Mouse (Mus musculus) myocyte (in vitro differentiated cells): ENCODE data around the gene Bcr. TPM values are rescaled to one million over a fixed set of nuclear protein-coding genes. Genes with fewer than 3 reads are reported as not detected.
A peak's percentile ranks its signal among the peaks of the same experiment; 100 is the strongest.

ENCODE experiments used
- H3K27me3 ChIP-seq: one replicate; pipeline ENCODE4 v1.6.1; 2011; ENCODE audit not compliant: control insufficient read depth, insufficient read depth, insufficient read length
- H3K36me3 ChIP-seq: one replicate; pipeline ENCODE4 v1.6.1; 2011; ENCODE audit not compliant: control insufficient read depth, insufficient read depth
- H3K4me2 ChIP-seq: one replicate; pipeline ENCODE4 v1.6.1; 2011; ENCODE audit warnings: low read depth, control low read depth
- H3K4me3 ChIP-seq: one replicate; pipeline ENCODE4 v1.5.1; 2011; ENCODE audit warnings: mild to moderate bottlenecking, control low read depth, moderate library complexity
- H3K79me2 ChIP-seq: one replicate; pipeline ENCODE4 v1.6.1; 2011; ENCODE audit not compliant: control insufficient read depth, insufficient read depth
- H3ac ChIP-seq: one replicate; pipeline ENCODE4 v1.6.1; 2011; ENCODE audit not compliant: control insufficient read depth, insufficient read length
- CEBPB ChIP-seq: IDR thresholded peaks from 2 replicates; pipeline ENCODE4 v1.6.1; 2011; ENCODE audit warnings: mild to moderate bottlenecking, moderate library complexity; ENCODE audit not compliant: poor library complexity, insufficient read depth, severe bottlenecking
- E2F4 ChIP-seq: IDR thresholded peaks from one replicate; pipeline ENCODE4 v1.6.1; 2011; ENCODE audit warnings: mild to moderate bottlenecking, control low read depth, moderate library complexity; ENCODE audit not compliant: insufficient read depth
- MAX ChIP-seq: IDR thresholded peaks from one replicate; pipeline ENCODE4 v1.6.1; 2011; ENCODE audit warnings: low read depth, mild to moderate bottlenecking, control low read depth
- MYOD1 ChIP-seq, 3 experiments: IDR thresholded peaks; one replicate each; pipeline ENCODE4 v1.6.1; 2011; ENCODE audit warnings: control low read depth in 2 of 3, low read depth in 2 of 3, mild to moderate bottlenecking in 2 of 3, moderate library complexity in 1 of 3; ENCODE audit not compliant: insufficient read length in 2 of 3, control insufficient read depth in 1 of 3
- MYOG ChIP-seq, 3 experiments: IDR thresholded peaks; one replicate each; pipeline ENCODE4 v1.6.1; 2011; ENCODE audit warnings: control low read depth in 2 of 3, low read depth in 2 of 3, mild to moderate bottlenecking in 2 of 3; ENCODE audit not compliant: insufficient read length in 2 of 3, control insufficient read depth in 1 of 3, insufficient read depth in 1 of 3
- POLR2A ChIP-seq: IDR thresholded peaks from one replicate; pipeline ENCODE4 v1.6.1; 2011; ENCODE audit warnings: low read depth, mild to moderate bottlenecking, control low read depth, moderate library complexity; ENCODE audit not compliant: insufficient read length
- POLR2AphosphoS2 ChIP-seq: IDR thresholded peaks from one replicate; pipeline ENCODE4 v1.6.1; 2011; ENCODE audit warnings: low read depth, control low read depth; ENCODE audit not compliant: insufficient read length
- REST ChIP-seq: IDR thresholded peaks from one replicate; pipeline ENCODE4 v1.6.1; 2011; ENCODE audit warnings: mild to moderate bottlenecking, control low read depth, moderate library complexity; ENCODE audit not compliant: insufficient read depth, insufficient read length
- SRF ChIP-seq: IDR thresholded peaks from one replicate; pipeline ENCODE4 v1.6.1; 2011; ENCODE audit warnings: low read depth; ENCODE audit not compliant: control insufficient read depth, insufficient read length
- TCF12 ChIP-seq: IDR thresholded peaks from one replicate; pipeline ENCODE4 v1.6.1; 2011; ENCODE audit warnings: mild to moderate bottlenecking, control low read depth; ENCODE audit not compliant: poor library complexity, insufficient read depth, severe bottlenecking
- TCF3 ChIP-seq: IDR thresholded peaks from one replicate; pipeline ENCODE4 v1.6.1; 2011; ENCODE audit warnings: low read depth, control low read depth; ENCODE audit not compliant: insufficient read length
- USF1 ChIP-seq: IDR thresholded peaks from one replicate; pipeline ENCODE4 v1.6.1; 2011; ENCODE audit warnings: low read depth, mild to moderate bottlenecking, control low read depth, moderate library complexity
- polyA plus RNA-seq: library from polyadenylated mRNA; unstranded; fragments of >200 nt; fragmentation: generic; extraction: Trizol; gene quantifications from one replicate; pipeline ENCODE4 v1.2.1, GENCODE M21; 2012; ENCODE audit warnings: missing spikeins

Bcr gene
- polyA plus RNA-seq, 1 experiment = 16.8 TPM

DNA sequence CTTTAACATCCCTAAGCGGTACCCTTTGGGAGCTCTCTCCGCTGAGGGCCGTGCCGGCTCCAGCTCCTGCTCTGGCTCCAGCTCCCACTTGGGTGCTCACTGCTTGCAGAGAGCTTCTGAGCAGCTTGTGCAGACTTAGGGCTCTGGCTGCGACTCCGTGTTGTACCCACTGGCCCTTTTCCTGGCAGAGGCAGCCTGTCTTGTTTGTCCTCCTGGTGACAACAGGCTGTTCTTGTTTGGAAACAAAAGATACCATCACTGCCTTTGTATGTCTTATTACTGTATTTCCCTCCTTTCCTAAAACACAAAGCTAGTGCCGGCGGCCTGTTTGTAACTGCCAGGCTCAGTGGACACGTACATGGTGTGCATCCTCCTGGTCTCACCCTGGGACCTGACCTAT lies 53.2 kb downstream of the Bcr start:
- H3K79me2 ChIP-seq = peaks cover 26% of the 10 kb centered on the region
- H3K4me3 ChIP-seq = no peak overlapping the region
- H3K27me3 ChIP-seq = no peaks in the 10 kb centered on the region
- H3K4me2 ChIP-seq = no peak overlapping the region
- no peaks in the 10 kb centered on the region for H3K36me3 ChIP-seq
- TF ChIP-seq MAX = no peak
- TF ChIP-seq MYOD1 (IDR thresholded peaks at IDR 0.05; ENCODE audit: control insufficient read depth in 1 of 3, insufficient read length in 2 of 3, low read depth in 2 of 3) = no peak
- no peak for TF ChIP-seq REST
- TF ChIP-seq SRF = no peak
- no peak for TF ChIP-seq MYOG (IDR thresholded peaks at IDR 0.05; ENCODE audit: control insufficient read depth in 1 of 3, insufficient read depth in 1 of 3, insufficient read length in 2 of 3, low read depth in 2 of 3)
- TF ChIP-seq TCF3 = no peak
- no peak for TF ChIP-seq POLR2A
- no peak for TF ChIP-seq E2F4
- TF ChIP-seq USF1 = no peak
- TF ChIP-seq POLR2AphosphoS2 = no peak
- TF ChIP-seq TCF12 = no peak
- TF ChIP-seq CEBPB = no peak
- no peak overlapping the region for H3ac ChIP-seq

DNA sequence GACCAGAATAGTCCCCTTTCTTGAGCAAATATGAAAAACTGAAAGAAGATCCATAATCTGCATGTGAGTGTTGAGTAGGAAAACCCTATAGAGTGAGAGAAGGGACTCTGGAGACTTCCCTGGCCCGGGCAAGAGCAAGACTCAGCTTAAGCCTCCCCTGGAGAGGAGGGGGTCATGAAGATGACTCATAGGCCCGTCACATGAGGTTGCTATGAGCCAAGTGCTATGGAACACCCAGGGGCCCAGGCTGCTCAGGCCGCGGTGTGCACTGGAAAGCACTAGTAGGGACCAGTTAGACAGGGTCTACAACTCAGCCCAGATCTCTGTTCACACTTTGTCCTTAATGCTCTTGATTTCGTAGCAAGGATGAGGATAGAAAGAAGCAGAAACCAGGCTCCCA lies 54.8 kb downstream of the Bcr start:
- Histone ChIP-seq H3K79me2 (peaks cover 12% of the 10 kb centered on the region), H3ac (no peak overlapping the region), H3K4me3 (no peak overlapping the region), H3K27me3 (no peaks in the 10 kb centered on the region), H3K4me2 (no peak overlapping the region), H3K36me3 (no peaks in the 10 kb centered on the region)
- TF ChIP-seq MYOG (IDR thresholded peaks at IDR 0.05; ENCODE audit: control insufficient read depth in 1 of 3, insufficient read depth in 1 of 3, insufficient read length in 2 of 3, low read depth in 2 of 3) (no peak), SRF (no peak)

DNA sequence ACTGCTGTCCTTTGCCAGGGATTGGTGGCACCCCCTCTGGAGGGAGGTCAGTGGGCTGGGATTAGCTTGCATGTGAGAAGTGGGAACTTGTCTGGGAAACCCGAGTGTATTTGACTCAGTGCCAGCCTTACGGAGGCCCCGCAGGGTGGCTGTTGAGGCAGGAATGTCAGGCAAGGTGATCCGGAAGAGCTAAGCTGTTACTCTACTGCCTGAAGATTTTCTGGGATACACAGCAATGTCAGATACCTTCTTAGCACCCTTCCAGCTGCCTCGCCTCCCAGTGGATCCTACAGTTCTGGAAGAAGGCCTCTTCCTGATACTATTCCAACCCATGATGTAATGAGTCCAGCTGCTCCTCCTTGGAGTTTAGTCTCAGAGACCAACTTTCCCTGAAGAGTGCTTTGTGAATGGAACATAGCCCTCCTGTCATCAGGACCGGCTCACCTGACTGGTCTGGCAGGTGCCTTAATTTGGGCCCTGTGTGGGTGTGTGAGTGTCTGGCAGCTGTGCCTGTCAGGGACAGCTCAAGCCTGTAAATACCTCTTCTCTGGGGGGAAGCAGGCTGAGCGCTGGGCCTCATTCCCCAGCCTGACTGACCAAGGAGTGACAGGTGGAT lies 56.6 kb downstream of the Bcr start:
- TF ChIP-seq TCF3 (peak; percentile 82), POLR2A (no peak), CEBPB (no peak), POLR2AphosphoS2 (no peak), MAX (no peak), TCF12 (peak; percentile 76), E2F4 (no peak), SRF (no peak), MYOG (IDR thresholded peaks at IDR 0.05; ENCODE audit: control insufficient read depth in 1 of 3, insufficient read depth in 1 of 3, insufficient read length in 2 of 3, low read depth in 2 of 3) (peak; percentile 64 to 98 (median 73)), REST (no peak), USF1 (no peak), MYOD1 (IDR thresholded peaks at IDR 0.05; ENCODE audit: control insufficient read depth in 1 of 3, insufficient read length in 2 of 3, low read depth in 2 of 3) (peak; percentile 86 to 98 (median 86))

DNA sequence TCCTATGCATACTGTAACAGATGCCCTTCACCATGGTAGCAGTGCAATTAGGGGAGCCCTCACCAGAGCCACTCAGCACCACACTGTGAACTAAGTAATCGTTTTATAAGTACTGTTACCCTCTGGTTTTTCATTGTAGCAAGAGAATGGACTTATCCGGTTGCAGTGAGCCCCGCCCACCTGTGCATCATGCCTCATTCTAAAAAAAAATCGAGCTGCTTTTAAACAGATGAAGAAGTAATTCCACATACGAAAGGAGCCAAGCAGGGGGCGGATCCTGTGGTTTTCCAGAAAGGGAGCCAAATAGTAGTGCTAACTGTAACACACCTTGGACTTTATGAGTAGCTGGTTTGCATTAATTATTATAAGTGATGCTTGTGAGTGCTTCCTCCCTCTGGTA lies 58.1 kb downstream of the Bcr start:
- Histone ChIP-seq H3K79me2 (peaks cover 7% of the 10 kb centered on the region), H3K27me3 (no peaks in the 10 kb centered on the region), H3ac (no peak overlapping the region), H3K4me2 (peak overlapping the region; percentile 18), H3K36me3 (no peaks in the 10 kb centered on the region), H3K4me3 (no peak overlapping the region)
- no peak for TF ChIP-seq MAX
- TF ChIP-seq MYOD1 (IDR thresholded peaks at IDR 0.05; ENCODE audit: control insufficient read depth in 1 of 3, insufficient read length in 2 of 3, low read depth in 2 of 3) = no peak
- no peak for TF ChIP-seq TCF3
- TF ChIP-seq TCF12 = no peak
- no peak for TF ChIP-seq MYOG (IDR thresholded peaks at IDR 0.05; ENCODE audit: control insufficient read depth in 1 of 3, insufficient read depth in 1 of 3, insufficient read length in 2 of 3, low read depth in 2 of 3)
- no peak for TF ChIP-seq E2F4
- TF ChIP-seq SRF = no peak
- no peak for TF ChIP-seq CEBPB
- TF ChIP-seq USF1 = no peak
- no peak for TF ChIP-seq REST
- no peak for TF ChIP-seq POLR2A
- TF ChIP-seq POLR2AphosphoS2 = no peak

More for the DNA sequence above, 56.6 kb downstream of the Bcr start:
- no peak overlapping the region for H3K4me3 ChIP-seq
- peaks cover 6% of the 10 kb centered on the region for H3K79me2 ChIP-seq
- peak overlapping the region; percentile 14 for H3K4me2 ChIP-seq
- no peaks in the 10 kb centered on the region for H3K36me3 ChIP-seq
- H3K27me3 ChIP-seq = no peaks in the 10 kb centered on the region
- H3ac ChIP-seq = no peak overlapping the region

DNA sequence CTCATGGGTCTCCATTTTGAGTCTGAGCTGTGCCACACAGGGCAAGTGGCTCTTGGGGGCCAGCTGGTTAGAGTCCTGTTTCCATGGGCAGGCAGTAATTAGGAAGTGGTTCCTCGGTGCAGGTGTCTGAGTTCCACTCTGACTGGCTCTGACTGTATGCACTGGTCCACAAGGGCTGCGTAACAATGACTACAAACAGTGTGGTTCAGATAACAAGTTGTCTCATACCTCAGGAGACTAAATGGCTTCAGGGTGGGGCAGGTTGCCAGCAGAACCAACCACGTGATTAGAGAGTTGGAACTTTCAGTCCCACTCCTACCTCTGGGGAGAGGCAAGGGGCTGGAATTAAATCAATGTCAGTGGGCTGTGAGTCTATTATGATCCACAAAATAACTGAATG lies 59.0 kb downstream of the Bcr start:
- Histone ChIP-seq H3K4me2 (no peak overlapping the region), H3K4me3 (no peak overlapping the region), H3ac (no peak overlapping the region), H3K27me3 (no peaks in the 10 kb centered on the region), H3K36me3 (no peaks in the 10 kb centered on the region), H3K79me2 (peaks cover 7% of the 10 kb centered on the region)
- TF ChIP-seq MYOG (IDR thresholded peaks at IDR 0.05; ENCODE audit: control insufficient read depth in 1 of 3, insufficient read depth in 1 of 3, insufficient read length in 2 of 3, low read depth in 2 of 3) (peak in 1 of 3 experiments; percentile 9), USF1 (peak; percentile 62), MYOD1 (IDR thresholded peaks at IDR 0.05; ENCODE audit: control insufficient read depth in 1 of 3, insufficient read length in 2 of 3, low read depth in 2 of 3) (peak in 1 of 3 experiments; percentile 30), SRF (no peak), POLR2AphosphoS2 (no peak), POLR2A (no peak), CEBPB (no peak), TCF3 (no peak), MAX (no peak), TCF12 (no peak), REST (no peak), E2F4 (no peak)
